Mouse (Mus musculus) layer of hippocampus, postnatal 14 days (tissue): Measurements from ENCODE around the gene Hsp90ab1. TPM values are rescaled to one million over a fixed set of nuclear protein-coding genes. Genes with fewer than 3 reads are reported as not detected.

Source experiments
- DNase-seq, 2 experiments: peaks; one replicate each; pipeline ENCODE4 v3.0.0; 2021 to 2022; ENCODE audit warnings: low spot score in 2 of 2, mixed read lengths in 1 of 2
- total RNA-seq, 2 experiments: library from RNA; stranded (reverse); gene quantifications; 2 replicates each; pipeline ENCODE4 v1.2.3; 2021

Hsp90ab1 gene
- total RNA-seq, 2 experiments from 2014 or later: 1,658 to 1,733 TPM

GRCm38 (mm10) chr17:45582188-45582587 is 9.1 kb upstream of the Hsp90ab1 start:
- no peak for DNase-seq

- peak in 1 of 2 experiments; percentile 75 for DNase-seq
Observed at GRCm38 (mm10) chr17:45581567-45581983, 8.5 kb upstream of the Hsp90ab1 start.

- DNase-seq: no peak
Observed at GRCm38 (mm10) chr17:45580958-45581477, 7.9 kb upstream of the Hsp90ab1 start.

GRCm38 (mm10) chr17:45579554-45579953 is 6.5 kb upstream of the Hsp90ab1 start:
- DNase-seq: no peak

GRCm38 (mm10) chr17:45578843-45579242 is 5.8 kb upstream of the Hsp90ab1 start:
- DNase-seq: no peak

DNA sequence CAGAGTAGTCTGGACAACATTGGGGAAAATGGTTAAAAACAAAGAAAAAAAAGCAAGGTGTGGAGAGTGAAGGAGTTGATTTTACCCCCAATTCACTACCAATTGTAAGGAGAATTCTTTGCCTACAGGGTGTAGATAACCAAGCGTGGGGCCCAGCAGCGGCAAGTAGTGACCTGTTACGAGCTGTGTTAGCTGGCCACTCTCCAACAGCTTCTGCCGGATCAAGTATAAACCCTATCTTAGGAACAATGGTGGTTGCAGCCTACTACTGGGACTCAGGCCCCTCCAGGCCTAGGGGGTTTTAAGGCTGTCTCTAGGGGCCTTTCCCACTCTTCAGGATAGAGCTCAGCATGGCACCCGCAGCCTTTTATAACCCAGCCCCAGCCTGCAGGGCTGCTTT is 5.2 kb upstream of the Hsp90ab1 start:
- DNase-seq: no peak

GRCm38 (mm10) chr17:45575123-45575897 is 2.2 kb upstream of the Hsp90ab1 start:
- no peak for DNase-seq

GRCm38 (mm10) chr17:45574129-45574761 is 1.2 kb upstream of the Hsp90ab1 start:
- peak; percentile 87 to 89 for DNase-seq

DNA sequence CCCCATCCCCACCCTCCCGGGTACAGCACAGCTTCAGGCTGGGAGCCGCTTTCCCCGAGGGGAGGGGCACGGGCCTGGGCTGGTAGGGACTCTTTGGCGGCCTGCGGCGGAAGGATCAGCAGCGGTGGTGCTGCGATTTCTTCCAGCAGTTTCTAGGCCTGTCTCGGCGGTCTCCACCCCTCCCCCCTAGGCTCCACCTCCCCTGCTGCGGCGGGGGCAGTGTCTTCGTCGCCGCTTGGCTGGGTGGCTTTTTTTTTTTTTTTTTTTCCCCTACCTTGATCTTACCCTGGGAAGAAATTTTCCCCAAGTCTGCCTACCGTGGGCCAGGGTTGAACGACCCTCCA is 681 bp upstream of the Hsp90ab1 start:
- DNase-seq: peak; percentile 97 to 98

DNA sequence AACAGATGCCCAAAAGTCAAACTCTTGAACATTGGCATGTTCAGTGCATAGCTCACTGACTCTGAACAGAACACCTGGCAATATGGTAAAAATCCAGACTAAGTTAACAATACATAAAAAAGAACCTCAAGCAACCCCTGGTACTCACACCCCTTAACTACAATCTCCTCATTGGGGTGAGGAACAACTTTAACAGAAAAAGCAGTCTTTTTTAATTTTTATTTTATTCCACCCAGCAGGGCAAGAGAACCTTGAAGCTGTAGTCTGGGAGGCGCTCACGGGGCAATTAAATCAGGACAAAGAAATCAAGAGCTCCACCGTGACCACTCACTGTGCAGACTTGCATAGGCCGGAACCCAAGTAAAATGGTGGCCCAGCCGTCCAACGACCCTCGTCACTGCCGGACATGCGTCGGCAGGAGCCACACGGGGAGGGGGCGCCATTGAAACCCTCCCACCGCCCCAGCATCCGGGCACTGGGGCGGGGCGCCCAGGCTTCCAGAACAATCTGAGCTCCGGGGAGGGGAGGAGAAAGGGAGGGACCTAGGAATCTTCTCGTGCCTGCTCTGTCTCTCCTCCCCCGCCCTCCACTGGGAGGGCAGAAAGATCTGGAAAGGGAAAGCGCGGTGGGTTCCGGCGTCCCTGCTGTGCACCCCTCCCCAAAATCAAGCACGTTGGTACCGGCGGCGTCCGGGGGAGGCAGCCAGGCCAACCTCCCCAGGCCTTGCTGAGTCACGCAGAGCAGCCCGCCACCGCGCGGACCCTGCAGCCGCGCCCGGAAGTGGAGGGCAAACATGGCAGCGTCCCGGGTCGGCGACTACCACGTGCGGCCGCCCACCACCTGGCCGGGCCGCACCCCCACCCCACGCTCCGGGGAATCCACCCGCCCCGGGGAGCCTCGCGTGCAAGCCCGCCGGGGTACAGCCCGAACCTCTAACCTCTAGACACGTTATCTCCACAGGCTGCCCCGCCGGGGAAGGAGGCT is 676 bp downstream of the Hsp90ab1 start:
- peak; percentile 68 to 83 for DNase-seq

DNA sequence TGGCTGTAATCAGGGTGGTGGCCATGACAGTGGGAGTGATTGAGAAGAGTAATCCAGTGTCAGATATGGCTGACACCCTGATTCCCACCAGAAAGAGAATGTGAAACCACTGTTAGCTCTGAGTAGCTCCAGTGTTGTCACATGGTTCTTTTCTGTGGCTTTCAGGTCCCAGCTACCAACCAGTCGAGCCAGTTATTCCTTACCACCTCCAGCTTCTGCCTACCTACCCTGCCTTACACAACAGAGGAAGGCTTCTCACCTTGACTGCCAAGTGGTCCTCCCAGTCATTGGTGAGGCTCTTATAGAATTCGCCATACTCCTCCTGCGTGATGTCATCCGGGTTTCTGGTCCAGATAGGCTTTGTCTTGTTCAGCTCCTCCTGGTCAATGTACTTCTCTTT is 3.1 kb downstream of the Hsp90ab1 start:
- DNase-seq: no peak

- DNase-seq: no peak
Observed at GRCm38 (mm10) chr17:45568990-45569389, 4.1 kb downstream of the Hsp90ab1 start.

DNA sequence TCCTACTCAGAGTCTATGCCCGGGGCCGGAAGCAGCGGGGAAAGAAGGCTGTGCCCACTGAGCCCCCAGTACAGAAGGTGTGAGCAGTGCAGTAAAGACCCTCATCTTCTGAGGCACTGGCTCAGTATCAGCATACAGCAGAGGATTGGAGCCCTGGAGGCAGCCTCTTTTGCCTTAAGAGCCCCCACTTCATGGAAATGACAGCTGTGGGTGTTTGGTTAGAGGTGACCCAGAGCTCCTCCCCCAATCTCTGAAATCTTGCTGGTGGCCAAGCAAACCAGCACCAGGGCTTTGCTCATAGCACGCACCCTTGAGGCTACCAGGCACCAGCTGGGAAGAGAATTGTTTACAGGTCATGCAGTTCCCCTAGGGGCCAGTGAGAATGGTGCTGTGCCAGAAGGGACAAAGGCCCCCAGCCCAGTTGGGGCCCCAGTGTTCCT is 5.9 kb downstream of the Hsp90ab1 start:
- no peak for DNase-seq

- DNase-seq: peak in 1 of 2 experiments; percentile 61
Observed at GRCm38 (mm10) chr17:45566360-45567161, 6.5 kb downstream of the Hsp90ab1 start.

- no peak for DNase-seq
Observed at GRCm38 (mm10) chr17:45566031-45566359, 7.1 kb downstream of the Hsp90ab1 start.

DNA sequence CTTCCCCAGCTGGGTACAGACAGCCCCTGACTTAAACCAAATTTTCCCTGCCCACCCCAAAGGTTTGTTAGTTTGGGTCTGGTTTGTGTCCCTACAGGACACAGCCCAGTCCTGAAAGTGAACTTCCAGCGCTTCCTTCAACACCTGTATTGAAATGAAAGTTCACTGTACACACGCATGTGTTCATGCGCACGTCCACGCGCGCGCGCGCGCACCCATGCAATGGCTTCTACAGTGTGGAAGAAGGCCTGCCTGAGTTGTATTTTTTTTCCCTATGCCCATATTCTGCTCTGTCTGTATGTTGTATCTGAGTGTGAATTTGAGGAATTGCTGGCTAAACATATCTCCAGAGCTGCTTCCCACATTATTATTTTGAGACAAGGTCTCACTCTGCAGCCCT is 8.0 kb downstream of the Hsp90ab1 start:
- DNase-seq: no peak

DNA sequence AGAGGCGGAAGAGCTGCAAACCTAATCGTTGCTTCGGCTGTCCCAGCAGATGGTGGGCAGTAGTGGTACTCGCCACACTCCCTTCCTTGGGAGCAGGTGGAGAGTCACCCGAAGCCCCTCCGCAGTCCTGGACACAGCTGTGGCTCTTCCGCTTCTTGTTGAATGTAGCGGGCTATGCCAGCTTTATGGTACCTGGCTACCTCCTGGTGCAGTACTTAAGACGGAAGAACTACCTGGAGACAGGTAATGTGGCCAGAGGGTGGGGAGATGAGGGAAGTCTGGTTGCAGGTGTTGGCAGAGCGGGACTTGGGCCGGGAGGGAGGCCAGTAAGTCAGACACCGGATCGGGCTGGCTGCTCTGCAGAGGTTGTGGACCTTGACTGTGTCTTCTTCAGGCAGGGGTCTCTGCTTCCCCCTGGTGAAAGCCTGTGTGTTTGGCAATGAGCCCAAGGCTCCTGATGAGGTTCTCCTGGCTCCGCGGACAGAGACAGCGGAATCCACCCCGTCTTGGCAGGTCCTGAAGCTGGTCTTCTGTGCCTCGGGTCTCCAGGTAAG is 8.5 kb downstream of the Hsp90ab1 start:
- no peak for DNase-seq

- peak; percentile 88 to 94 for DNase-seq
Observed at GRCm38 (mm10) chr17:45563655-45564530, 9.2 kb downstream of the Hsp90ab1 start, which contains the start of gene Slc35b2. TSS of gene Slc35b2 (plus strand) at chr17:45563874.

DNA sequence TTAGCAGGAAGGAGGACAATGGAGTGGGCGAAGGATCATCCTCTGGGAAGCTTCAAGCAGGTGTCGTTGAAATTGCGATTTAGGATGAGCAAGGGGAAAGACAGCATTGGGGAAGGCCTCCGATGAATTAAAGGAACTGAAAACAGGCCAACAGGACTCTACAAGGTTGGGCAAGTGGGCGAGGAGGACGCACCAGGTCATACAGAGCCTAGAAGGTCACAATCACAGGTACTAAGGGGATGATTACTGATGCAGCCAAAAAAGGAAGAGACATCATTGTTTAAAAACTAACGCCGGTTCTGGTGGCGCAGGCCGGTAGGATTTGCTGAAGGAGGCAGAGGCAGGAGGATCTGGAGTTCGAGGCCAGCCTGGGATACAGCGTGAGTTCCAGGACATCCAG is 9.9 kb downstream of the Hsp90ab1 start:
- no peak for DNase-seq
